Mouse (Mus musculus) liver, embryonic 14.5 days (tissue): ENCODE measurements around the gene Gm28036.

Source experiments
- CTCF ChIP-seq: IDR thresholded peaks from 2 replicates; pipeline ENCODE4 v1.5.1; 2016; ENCODE audit warnings: antibody characterized with exemption, low read depth, control low read depth
- EP300 ChIP-seq: IDR thresholded peaks from 2 replicates; pipeline ENCODE4 v1.6.1; 2016; ENCODE audit warnings: antibody characterized with exemption, low read depth

DNA sequence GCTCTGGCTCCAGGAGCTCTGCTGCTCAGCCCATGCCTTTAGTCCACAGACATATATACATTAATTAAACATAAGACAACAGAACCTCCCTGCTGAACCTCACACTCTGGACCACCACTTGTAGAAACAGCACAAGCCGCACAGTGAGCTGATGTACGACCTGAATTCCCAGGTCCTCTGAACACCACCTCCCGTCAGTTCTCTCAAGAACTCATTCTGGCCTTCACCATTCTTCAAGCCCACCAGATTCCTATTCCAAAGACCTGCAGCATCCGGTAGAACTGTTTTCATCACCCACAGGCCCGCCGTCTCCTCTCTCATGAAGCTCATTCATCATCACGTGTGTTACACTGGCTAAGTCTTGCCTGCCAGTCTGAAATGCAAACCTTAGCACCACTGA lies 46.5 kb downstream of the Gm28036 start:
- no peak for TF ChIP-seq CTCF
- no peak for TF ChIP-seq EP300
